Mouse (Mus musculus) testis, postnatal 14 days (tissue): ENCODE data around the gene Bmpr1a.
"Not testable (repeated sequence)": the region's sequence is repeated elsewhere in the genome, so short reads cannot be mapped to it uniquely, and the experiment has no call there.

Experiments
- DNase-seq: peaks from one replicate; pipeline ENCODE4 v3.0.0; 2021; ENCODE audit warnings: low spot score

The Bmpr1a gene

GRCm38 (mm10) chr14:34449807-34450206 lies 53.3 kb downstream of the Bmpr1a start:
- DNase-seq = no peak

DNA sequence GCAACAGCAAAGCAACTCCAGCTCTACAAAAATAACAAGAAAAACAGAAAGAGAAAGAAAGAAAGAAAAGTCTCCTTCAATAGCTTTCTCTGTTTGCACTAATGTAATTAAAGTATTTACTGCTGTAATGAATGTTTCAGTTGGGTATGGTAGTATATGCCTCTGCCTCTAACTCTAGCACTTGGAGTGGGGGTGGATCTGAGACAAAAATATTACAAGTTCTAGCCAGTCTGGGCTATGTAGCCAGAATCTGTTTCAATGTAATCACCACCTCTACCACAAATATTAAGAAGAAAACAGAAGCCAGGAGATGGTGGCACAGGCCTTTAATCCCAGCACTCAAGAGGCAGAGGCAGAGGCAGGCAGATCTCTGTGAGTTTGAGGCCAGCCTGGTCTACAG lies 54.7 kb downstream of the Bmpr1a start:
- no peak for DNase-seq

DNA sequence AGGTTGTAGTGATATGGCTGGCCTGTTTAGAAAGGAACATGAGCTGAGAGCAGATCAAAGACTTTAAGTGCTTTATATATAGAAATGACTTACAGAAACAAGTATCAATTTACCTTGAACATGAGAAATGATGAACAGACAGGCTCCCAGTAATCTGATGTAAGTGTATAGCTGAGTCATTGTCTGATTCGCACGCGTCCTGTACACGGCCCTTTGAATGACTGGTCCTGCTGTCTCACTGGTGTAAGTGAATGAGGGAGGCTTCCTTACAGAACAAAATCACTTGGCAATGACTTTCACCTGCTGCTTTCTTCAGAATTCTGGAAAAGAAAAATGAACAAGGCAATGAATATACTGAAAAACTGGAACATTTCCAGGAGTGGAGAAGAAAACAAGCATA lies 55.5 kb downstream of the Bmpr1a start:
- no peak for DNase-seq

- no peak for DNase-seq
Observed at GRCm38 (mm10) chr14:34446624-34447023, 56.5 kb downstream of the Bmpr1a start.

DNA sequence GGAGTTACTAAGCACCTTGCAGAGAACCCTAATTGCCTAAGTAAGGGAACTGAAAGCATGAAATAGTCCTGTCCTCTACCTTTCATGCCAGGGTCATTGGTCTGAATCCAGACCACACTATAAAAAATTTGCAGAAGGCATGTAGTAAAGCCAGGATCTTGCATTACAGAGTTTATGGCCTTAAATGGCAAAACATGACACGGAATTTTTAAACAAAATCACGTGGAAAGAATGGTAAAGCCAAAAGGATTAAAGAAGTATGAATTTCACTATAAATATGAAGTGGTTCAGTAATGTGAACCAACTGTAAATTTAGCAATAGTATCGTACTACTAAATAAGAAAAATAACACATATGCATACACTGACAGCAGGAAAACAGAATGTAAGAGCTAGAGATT lies 57.8 kb downstream of the Bmpr1a start:
- DNase-seq = no peak

GRCm38 (mm10) chr14:34444924-34445323 lies 58.2 kb downstream of the Bmpr1a start:
- DNase-seq = no peak

- no peak for DNase-seq
Observed at GRCm38 (mm10) chr14:34444368-34444767, 58.8 kb downstream of the Bmpr1a start.

- DNase-seq = no peak
Observed at GRCm38 (mm10) chr14:34442531-34442930, 60.6 kb downstream of the Bmpr1a start.

DNA sequence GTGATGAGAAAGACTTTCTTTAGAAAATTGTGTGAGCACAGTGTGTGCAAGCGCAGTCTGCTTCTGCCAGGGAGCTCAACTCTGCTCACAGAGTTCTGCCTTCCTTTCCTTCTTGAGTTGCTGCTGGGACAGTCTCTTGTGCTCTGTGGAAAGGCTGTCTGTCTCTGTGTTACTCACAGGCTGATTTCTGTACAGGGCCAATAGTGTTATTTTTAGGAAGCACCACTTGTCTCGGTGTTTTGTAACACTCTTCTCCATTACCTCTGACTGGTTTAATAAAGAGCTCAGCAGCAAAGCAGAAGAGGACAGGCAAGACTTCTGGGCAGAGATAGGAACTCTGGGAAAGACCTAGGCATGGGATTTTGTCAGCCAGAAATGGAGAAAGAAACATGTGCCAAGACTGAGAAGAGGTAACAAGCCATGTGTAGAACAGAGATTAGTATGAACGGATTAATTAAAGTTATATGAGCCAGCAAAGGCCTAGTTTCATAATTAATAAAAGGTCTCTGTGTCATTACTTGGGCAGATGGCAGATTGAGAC lies 62.5 kb downstream of the Bmpr1a start:
- DNase-seq = no peak

DNA sequence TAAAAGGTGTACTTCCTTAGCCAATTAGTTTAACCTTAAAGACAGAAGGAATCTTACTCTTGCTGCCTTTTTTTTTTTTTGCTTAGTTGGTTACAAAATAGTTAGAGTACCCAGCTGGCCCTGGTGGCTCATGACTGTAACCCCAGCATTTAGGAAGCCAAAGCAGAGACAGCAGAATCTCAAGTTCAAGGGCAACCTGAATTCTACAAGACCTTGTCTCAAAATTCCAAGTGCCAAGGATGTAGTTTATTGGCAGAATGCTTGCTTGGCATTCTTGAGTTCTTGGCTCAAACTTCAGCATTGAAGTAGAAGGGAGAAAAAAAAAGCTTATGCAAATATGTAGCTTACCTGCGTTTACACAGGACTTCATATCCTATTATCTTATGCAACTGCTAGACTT lies 74.1 kb downstream of the Bmpr1a start:
- no peak for DNase-seq

DNA sequence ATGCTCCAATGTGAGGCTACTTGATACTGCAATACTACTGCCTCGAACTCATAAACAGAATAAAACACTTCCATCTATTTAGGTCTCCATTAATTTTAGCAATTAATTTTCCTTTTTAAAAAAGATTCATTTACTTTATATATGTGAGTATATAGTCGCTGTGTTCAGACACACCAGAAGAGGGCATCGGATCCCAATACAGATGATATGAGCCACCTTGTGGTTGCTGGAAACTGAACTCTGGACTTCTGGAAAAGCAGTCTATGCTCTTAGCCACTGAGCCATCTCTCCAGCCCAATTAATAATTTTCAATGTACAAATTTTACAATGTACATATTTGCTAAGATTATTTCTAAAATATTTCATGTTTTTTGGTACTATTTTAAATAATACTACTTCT lies 74.9 kb downstream of the Bmpr1a start:
- DNase-seq = no peak

- DNase-seq = no peak
Observed at GRCm38 (mm10) chr14:34421078-34421477, 82.1 kb downstream of the Bmpr1a start.

GRCm38 (mm10) chr14:34417501-34417900 lies 85.6 kb downstream of the Bmpr1a start:
- no peak for DNase-seq

GRCm38 (mm10) chr14:34416946-34417345 lies 86.2 kb downstream of the Bmpr1a start:
- not testable (repeated sequence) for DNase-seq

DNA sequence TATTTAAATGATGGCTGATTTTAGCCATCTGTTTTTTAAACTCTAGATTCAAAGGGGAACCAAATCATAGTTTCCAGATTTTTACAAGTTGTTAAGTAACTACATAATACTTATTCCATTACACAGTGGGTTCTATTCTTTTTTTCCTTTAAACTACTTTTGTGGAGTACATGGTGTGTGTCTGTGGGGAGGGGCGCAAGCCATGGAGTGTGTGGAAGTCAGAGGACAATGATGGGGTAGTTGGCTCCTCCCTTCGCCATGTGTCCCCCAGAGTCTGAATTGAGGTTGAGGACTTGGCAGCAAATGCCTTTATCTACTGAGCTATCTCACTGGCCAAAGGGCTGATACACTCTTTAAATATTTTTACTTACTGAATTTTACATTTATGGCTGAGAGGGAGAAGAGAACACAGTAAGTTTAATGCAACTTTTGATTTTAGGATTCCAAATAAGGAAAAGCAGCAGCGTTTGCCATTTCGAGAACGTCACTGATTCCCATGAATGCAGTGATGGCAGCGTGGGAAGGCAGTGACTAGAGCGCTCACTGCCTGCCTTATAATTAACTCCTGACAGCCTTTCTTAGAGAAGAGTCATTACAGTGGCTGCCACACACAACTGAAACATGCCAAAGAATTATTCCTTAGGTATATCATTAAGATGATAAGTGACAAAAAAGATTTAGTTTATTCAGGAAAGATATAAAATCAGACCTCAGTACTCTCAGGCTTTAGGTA lies 90.8 kb downstream of the Bmpr1a start:
- DNase-seq = no peak

DNA sequence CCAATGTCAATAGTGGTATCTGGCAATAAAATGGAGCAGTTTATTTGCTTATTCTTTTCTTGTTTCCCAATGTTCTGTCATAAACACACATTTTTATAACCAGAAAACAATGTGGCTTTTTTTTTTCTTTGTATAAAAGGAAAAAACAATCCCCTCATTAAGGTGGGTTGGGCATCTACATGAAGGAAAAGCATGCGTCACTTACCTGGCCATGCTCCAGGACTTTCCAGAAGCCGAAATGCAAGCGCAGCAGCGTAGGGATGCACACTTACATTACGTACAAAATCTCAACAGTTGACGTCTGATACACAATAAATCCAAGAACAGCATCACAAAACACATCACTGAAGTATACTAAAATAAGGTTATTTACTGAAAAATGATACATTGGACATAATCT lies 92.4 kb downstream of the Bmpr1a start:
- DNase-seq = no peak

DNA sequence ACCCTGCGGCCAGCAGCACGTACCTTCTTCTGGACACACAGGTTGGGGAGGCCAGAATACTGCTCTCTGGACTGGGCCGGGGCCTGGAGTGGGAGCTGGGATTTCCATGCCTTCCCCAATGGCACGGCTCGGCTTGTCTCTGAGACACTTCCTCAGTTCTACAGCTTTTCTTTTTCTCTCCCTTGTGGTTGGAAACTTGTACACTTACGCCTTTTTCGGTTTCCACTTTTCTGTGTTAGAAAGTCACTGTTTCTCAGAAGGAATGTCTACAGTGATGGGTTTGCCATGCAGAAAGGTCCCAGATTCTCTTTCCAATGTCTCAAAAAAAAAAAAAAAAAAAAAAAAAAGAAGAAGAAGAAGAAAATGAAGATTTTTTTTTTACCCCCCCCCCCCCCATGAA lies 99.7 kb downstream of the Bmpr1a start:
- DNase-seq = no peak

DNA sequence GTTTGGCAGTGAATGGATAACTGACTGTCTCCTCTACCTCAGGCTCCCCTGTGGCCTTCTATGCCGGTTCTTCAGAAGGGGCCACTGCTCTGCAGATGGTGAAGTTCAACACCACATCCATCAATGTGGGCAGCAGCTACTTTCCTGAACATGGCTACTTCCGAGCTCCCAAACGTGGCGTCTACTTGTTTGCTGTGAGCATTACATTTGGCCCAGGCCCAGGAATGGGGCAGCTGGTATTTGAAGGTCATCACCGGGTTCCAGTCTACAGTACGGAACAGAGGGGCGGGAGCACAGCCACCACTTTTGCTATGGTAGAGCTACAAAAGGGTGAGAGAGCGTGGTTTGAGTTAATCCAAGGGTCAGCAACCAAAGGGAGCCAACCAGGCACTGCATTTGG lies 100.3 kb downstream of the Bmpr1a start:
- DNase-seq = no peak

DNA sequence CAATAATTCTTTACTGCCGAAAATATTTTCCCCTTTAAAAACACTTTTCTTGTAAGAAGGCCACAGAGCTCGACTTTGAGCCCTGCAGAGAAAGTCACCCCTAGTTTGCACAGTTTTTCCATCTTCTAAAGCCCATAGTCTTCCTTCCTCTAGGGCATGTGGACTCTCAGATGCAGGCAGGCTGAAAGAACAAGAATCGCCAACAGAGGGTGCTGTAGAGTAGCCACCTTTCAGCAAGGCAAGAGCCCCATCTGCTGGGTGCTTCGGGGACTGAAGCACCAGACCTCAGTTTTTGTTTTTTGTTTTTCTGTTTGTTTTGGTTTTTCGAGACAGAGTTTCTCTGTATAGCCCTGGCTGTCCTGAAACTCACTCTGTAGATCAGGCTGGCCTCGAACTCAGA lies 102.0 kb downstream of the Bmpr1a start:
- peak; percentile 67 for DNase-seq

DNA sequence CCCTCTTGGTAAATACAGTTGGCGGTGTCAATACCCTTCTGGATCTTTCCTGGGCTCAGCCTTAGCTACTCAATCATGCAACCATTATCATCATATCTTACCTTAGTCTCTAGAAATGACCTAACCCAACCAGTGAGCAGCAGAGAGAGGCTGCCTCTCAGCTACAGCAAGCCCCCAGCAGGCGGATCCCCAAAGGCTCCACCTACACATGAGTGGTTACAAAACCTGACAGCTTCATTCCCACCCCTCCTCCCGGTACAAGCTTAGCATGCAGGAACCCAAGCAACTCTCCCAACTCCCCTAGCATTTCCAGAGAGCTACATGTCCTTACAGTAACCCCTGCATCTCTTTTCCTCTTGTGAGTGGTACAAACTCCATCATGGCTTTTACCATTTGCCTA lies 103.1 kb downstream of the Bmpr1a start:
- DNase-seq = no peak

- DNase-seq = no peak
Observed at GRCm38 (mm10) chr14:34399301-34399700, 103.8 kb downstream of the Bmpr1a start.

GRCm38 (mm10) chr14:34398901-34399300 lies 104.2 kb downstream of the Bmpr1a start:
- DNase-seq = no peak

DNA sequence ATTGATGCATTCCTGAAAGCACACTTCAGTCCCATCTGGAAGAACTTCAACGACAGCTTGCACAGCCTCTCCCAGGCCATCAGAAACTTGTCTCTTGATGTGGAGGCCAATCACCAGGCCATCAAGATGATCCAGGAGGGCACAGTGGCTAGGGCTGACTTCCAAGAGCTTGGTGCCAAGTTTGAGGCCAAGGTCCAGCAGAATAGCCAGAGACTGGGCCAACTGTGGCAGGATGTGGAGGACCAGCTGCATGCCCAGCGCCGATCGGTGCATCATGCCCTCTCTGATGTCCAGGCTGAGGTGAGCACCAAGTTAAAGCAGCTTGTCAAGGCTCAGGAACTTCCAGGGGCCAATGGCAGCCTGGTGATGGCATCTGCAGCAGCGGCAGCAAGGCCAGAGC lies 105.3 kb downstream of the Bmpr1a start:
- no peak for DNase-seq

DNA sequence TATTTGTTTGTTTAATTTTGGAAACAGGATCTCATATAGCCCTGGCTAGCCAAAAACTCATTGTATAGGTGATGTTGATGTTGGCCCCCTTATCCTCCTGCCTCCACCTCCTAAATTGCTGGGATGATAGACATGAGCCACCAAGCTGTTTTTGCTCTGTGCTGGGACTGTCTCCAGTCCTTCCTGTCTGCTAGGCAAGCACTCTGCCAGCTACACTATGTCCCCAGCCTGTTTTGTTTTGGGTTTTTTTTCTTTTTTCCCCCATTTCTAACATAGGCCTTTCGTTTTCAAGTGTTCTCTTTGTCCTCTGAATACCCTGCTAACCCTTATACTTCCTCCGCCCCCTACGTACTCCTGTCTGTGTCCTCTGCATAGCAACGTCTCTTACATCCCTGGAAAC lies 109.8 kb downstream of the Bmpr1a start:
- DNase-seq = no peak
